Mouse (Mus musculus) embryo, embryonic 11.5 days (tissue): Measurements from ENCODE around the gene Tunar.

Source experiments
- DNase-seq: peaks from one replicate; pipeline ENCODE4 v3.0.0-alpha.2; 2012; ENCODE audit warnings: low read depth, low spot score

Tunar gene

GRCm38 (mm10) chr12:105333570-105333969 lies at the start of gene Tunar:
Gene Tunar (plus strand): TSS chr12:105333870.
- no peak for DNase-seq

DNA sequence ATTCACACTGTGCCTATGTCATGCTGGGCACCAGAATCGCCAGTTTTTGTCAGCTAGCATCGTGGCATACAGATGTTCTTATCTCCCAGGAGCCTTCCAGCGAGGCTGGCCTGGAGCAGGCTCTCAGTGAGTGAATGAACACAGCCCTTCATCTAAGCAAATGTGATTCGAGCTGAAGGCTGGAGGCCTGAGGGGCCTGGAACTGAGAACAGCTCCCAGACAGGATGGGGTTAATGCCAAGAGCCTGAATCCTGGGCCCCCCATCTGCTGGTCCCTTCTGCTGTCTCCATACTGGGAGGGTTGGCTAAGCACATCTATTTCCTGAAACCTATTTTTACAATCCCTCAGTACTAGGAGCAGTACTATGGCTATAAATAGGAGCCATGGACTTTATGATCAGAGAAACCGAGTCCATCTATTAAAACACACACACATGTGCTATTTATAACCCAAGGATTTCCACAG lies 21.1 kb upstream of the Tunar start:
- no peak for DNase-seq

DNA sequence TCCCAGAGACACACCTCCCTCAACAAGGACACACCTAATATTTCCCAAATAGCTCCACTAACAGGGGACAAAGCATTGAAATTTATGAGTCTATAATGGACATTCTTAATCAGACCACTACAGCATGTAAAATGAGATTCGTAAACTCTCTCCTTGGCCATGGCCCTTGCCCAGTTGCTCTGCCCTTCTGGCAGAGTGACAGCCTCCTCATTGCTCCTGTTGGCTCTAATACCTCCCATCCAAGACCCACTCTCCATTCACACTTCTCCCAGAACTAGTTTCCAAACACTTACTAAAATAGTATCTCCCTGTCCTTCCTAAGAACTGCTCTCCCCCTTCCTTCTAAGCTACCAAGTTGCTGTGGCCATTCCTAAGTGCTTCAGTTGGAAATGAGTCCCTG lies 19.3 kb upstream of the Tunar start:
- DNase-seq: no peak

DNA sequence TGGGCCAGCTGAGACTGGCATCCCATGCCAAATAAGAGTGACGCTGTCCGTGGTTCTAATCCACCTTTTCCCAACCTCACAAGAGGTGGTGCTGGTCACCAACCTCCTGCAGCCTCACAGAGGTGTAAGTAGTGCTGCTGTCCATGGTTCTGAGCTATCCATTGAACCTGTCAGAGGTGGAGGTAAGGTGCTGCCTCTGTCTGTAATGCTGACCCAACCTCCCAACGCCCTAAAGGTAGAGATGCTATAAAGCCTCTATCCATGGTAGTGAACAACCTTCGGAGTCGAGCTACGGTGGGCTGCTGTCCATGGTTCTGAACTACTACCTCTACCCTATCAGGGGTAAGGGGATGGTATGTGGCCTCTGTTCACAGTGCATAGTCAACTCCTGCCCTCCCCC lies 11.5 kb upstream of the Tunar start:
- peak; percentile 63 for DNase-seq

- no peak for DNase-seq
Measured at GRCm38 (mm10) chr12:105327051-105327450, 6.6 kb upstream of the Tunar start.

GRCm38 (mm10) chr12:105328396-105328795 lies 5.3 kb upstream of the Tunar start:
- DNase-seq: no peak

GRCm38 (mm10) chr12:105336094-105336420 lies 2.4 kb downstream of the Tunar start:
- no peak for DNase-seq

DNA sequence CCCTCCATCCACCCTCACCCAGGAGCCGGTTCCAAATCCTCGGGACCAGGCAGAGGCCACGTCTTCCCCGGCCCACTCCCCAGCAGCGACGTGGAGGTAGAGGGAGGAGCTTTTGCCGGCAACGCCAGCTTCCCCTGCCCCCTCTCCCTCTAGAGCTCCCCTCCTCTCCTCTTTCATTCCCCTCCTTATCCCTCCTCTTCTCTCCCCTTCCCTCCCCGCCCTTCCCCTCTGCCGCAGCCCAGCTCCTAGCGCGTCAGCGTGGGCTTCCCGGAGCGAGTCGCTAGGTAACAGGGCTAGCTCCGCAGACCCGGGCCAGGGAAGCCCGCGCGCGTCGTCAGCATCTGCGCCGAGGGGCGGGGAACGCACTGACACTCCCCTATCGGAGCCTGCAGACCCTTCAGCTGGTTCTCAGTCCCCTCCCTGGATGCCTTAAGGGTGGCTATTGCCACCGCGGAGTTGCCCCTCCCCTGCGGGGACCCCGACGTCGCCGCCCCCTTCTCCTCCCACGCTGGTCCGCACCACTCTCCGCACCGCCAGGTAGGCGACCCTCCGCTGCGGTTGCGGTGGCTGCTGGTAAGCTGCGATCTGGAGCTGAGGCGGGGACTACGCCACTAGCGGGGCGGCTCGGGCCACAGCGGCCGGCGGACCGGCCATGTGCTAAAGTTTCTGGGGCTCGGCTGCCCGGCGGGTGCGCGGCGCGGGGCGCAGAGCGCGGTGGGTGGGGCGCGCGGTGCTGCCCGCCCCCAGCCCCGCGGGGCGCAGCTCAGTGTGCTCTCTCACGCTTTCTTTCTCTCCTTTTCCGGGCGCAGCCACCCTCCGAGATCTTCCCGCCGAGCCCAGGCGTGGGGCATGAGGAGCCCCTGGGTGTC lies 3.0 kb downstream of the Tunar start:
- DNase-seq: peak; percentile 50

DNA sequence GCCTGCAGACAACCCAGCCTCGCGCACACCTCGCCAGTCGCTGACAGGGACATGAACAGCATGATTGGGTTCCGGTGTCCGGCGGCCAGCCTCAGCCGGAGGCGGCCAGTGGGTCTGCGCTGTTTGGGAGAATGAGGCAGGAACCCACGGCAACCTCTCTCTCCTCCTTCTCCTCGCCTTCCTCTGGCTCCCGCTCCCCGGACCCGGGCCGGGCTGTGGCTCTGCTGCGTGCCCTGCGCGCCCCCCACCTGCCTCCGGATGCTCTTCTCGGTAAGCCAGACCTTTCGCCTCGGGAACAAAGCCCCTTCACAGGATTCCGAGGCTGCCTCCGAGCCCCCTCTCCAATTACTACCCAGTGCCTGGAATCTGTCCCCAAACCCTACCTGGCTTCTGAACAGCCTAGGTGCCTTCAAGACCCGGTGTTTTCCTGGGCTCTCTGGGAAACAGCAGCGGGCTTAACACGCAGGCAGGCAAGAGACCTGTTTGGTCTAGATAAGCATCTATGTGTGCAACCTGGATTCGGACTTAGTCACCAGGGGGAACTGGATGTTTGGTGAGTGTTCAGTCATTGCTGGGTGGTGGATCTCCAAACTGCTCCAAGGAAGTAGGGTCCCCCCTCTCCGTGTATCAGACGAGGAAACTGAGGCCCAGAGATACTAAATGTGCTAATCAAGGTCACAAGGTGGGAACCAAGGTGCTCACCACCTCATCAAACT lies 3.8 kb downstream of the Tunar start:
- DNase-seq: no peak

GRCm38 (mm10) chr12:105338256-105338977 lies 4.7 kb downstream of the Tunar start:
- DNase-seq: no peak

- DNase-seq: no peak
Measured at GRCm38 (mm10) chr12:105341523-105341922, 7.9 kb downstream of the Tunar start.

- no peak for DNase-seq
Measured at GRCm38 (mm10) chr12:105344460-105344859, 10.8 kb downstream of the Tunar start.

GRCm38 (mm10) chr12:105346861-105347260 lies 13.2 kb downstream of the Tunar start:
- no peak for DNase-seq

DNA sequence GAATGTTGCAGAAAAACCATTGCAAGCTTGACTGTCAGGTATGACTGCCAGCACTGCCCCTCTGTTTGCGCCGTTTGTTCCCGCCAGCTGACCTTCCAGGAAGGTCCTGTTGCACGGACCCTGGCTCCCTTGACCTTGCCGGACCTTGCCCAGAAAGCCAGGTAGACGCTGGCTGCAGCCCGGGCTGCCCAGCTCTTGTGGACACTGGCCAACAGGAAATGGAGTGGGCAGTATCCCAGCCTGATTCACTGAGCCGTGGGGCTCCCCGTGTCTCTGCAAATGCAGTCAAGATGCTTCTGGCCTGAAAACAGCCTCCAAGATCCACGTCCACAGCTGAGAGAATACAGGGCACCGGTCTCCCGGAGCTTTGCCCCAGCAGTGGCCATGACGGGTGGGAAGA lies 13.6 kb downstream of the Tunar start:
- no peak for DNase-seq

DNA sequence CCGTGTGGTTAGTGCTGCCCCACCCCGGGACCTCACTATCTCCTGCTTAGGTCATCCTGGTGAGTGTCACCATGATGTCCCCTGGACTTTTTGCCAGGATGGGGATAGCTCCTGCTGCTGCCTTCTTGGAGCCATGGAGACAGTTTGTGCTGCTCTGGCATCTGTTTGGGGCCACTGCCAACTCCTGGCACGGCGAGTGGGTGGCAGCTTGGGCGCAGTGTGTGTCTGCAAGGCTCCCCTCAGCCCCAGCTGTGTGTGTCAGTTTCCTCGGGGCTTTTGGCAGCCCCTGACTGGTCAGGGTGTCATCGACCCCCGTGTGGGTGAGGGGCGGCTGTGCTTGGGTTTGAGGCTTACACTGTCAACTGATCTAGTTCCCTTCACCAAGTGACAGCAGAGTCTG lies 20.6 kb downstream of the Tunar start:
- DNase-seq: no peak

DNA sequence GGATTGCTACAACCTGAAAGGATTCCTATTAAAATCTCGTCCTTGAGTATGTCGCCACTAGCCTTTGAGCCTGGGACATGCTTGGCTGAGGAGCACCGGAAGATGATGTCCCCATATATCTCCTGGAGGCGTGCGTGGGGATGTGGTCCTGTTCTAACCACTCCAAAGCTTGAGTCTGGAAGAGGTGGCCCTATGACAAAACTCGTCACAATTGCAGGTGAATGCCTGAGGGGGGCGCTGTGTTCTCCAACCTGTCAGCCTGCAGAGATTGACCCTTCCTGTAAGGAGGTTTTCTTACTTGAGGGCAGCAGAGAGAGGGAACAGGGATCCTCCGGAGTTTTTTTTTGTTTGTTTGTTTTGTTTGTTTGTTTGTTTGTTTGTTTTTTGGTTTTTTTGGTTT lies 21.1 kb downstream of the Tunar start:
- no peak for DNase-seq

GRCm38 (mm10) chr12:105356781-105357180 lies 23.1 kb downstream of the Tunar start:
- DNase-seq: no peak

DNA sequence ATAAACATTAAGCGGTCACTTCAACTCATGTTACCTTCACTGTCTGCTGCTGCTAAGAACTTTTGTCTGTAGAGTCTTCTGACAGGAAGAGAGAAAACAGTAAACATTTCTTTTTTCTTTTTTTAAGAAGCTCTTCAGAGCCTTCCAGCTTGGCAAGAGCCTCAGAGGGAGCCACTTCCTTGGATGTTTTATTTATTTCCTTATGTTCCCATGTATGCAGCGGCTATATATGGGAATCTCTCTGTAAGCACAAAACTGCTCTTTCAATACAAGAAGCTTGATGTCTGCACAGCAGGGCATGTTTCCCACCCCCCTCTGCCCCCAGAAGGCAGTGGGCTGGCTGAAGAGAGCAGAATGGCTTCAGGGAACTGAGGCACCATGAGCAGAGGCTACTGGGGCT lies 30.0 kb downstream of the Tunar start:
- DNase-seq: no peak

DNA sequence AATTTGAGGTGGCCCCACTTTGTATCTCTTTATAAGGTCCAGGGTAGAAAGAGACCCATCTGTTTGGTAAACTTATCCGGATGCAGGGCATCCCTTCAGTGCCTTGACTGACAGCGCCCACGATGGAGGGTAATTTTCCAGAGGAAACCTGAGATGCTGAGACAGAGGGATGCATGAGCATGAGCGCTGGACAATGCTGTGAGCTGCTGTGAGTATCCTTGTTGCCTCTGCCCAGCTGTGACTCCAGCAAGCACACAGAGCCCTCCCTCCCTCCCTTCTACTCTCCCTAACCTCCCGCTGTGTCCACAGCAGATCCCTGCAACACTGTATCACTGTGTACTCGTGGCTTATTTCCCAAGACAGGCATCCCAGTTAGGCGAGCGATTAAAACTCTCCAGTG lies 40.9 kb downstream of the Tunar start:
- DNase-seq: no peak

- no peak for DNase-seq
Measured at GRCm38 (mm10) chr12:105376976-105377375, 43.3 kb downstream of the Tunar start.

GRCm38 (mm10) chr12:105382733-105383132 lies 49.1 kb downstream of the Tunar start:
- no peak for DNase-seq

GRCm38 (mm10) chr12:105394671-105395070 lies 61.0 kb downstream of the Tunar start:
- no peak for DNase-seq
